10 mouse cellular contexts compared by ENCODE assay signal in the genomic region with DNA sequence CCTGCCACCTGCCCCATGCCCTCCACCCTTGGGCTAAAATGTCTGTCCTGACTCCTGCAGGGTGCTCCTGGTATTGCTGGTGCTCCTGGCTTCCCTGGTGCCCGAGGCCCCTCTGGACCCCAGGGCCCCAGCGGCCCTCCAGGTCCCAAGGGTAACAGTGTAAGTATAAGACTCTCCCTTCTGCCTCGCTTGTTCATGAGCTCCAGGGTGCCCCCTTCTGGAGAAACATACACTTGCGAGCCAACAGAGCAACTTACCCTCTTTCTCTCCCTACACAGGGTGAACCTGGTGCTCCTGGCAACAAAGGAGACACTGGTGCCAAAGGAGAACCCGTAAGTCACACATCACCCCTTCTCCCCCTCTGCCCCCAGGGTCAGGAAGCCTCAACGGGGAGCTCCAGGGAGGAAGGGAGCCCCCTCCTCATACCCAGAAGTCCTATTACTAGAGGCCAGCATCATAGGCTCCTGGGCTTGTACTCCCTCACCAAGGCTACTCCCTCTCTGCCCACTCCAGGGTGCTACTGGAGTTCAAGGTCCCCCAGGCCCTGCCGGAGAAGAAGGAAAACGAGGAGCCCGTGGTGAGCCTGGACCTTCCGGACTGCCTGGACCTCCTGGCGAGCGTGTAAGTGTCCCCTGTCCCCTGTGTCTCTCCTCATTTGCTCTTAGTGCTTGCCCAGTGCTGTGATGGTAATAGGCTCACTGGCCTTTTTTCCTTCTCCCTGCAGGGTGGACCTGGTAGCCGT. TPM values are rescaled to one million over a fixed set of nuclear protein-coding genes. Genes with fewer than 3 reads are reported as not detected.
DNase-seq lines count a peak whose midpoint lies in the region; ATAC-seq and TF ChIP-seq lines count a peak whose summit lies in the region.
"Had no signal": no experiment of that assay in that cellular context is flagged by ENCODE, and none has a peak within 500 bp of the region (broad histone marks: within the 10 kb centered on the region; RNA-seq: fewer than 3 reads in every experiment).

No protein-coding gene starts in this region.

- no peak for TF ChIP-seq POLR2A in bone marrow, adult 2 months (IDR thresholded peaks at IDR 0.05; ENCODE audit: borderline replicate concordance, control insufficient read depth, low read depth, low read length)
- TF ChIP-seq POLR2A in spleen, adult 2 months (IDR thresholded peaks at IDR 0.05; ENCODE audit: low read depth, low read length), result no peak

- no peaks in the 10 kb centered on the region for H3K9me3 ChIP-seq in heart, embryonic 10.5 days
- no peaks in the 10 kb centered on the region for H3K9me3 ChIP-seq in heart, embryonic 14.5 days (ENCODE audit: control insufficient read depth, low read length)
- no peaks in the 10 kb centered on the region for H3K9me3 ChIP-seq in midbrain, embryonic 15.5 days
- H3K9me3 ChIP-seq: embryonic facial prominence, embryonic 12.5 days; megakaryocyte, embryonic 14.5 days had no signal

- H3K36me3 ChIP-seq in heart, embryonic 10.5 days, result peaks cover 36% of the 10 kb centered on the region
- peaks cover 62% of the 10 kb centered on the region; the same call in 1 of the 2 replicates for H3K36me3 ChIP-seq in heart, embryonic 14.5 days (ENCODE audit: control insufficient read depth, insufficient read depth, low read length)
- no peaks in the 10 kb centered on the region for H3K36me3 ChIP-seq in spleen, adult 2 months (ENCODE audit: control insufficient read depth, insufficient read depth, low read length)
- no peaks in the 10 kb centered on the region for H3K36me3 ChIP-seq in midbrain, embryonic 15.5 days (replicated peaks)

- H3K4me1 ChIP-seq in heart, embryonic 10.5 days, result peaks cover 10% of the 10 kb centered on the region
- H3K4me1 ChIP-seq in bone marrow, adult 2 months (ENCODE audit: control insufficient read depth, insufficient read depth, low read length), result peaks cover 2% of the 10 kb centered on the region; the same call in 1 of the 2 replicates
- peaks cover 0 to 2% of the 10 kb centered on the region in 2 experiments; a peak in 1 of 4 replicates for H3K4me1 ChIP-seq in heart, embryonic 14.5 days (ENCODE audit: control insufficient read depth in 2 of 2, insufficient read depth in 2 of 2, low read length in 2 of 2)
- H3K4me1 ChIP-seq in spleen, adult 2 months (ENCODE audit: control insufficient read depth, insufficient read depth, insufficient read length), result no peaks in the 10 kb centered on the region; the same call in 1 of the 2 replicates
- H3K4me1 ChIP-seq in midbrain, embryonic 15.5 days, result peaks cover 6% of the 10 kb centered on the region

- peak; percentile 91 for DNase-seq in heart, adult 11 months
- DNase-seq in heart, embryonic 10.5 days (ENCODE audit: low spot score), result no peak
- peak; percentile 57 for DNase-seq in CD4-positive helper T cell, adult 2 months (ENCODE audit: low read depth, low spot score)
- peak; percentile 59 for DNase-seq in liver
- peak; percentile 9 to 18 for DNase-seq in spleen, adult 2 months (ENCODE audit: low read depth in 1 of 2, low spot score in 2 of 2)

- H3K27me3 ChIP-seq in heart, embryonic 10.5 days (ENCODE audit: insufficient read depth, poor library complexity, severe bottlenecking), result peaks cover 99% of the 10 kb centered on the region
- H3K27me3 ChIP-seq in heart, embryonic 14.5 days (ENCODE audit: control insufficient read depth, insufficient read depth, low read length), result peaks cover 40% of the 10 kb centered on the region
- no peaks in the 10 kb centered on the region; the same call in 1 of the 2 replicates for H3K27me3 ChIP-seq in spleen, adult 2 months (ENCODE audit: control insufficient read depth, insufficient read depth, low read length)
- peaks cover 24% of the 10 kb centered on the region for H3K27me3 ChIP-seq in midbrain, embryonic 15.5 days (replicated peaks)

- H3K4me3 ChIP-seq in heart, embryonic 10.5 days, result no peak overlapping the region
- H3K4me3 ChIP-seq in bone marrow, adult 2 months (replicated peaks; ENCODE audit: control insufficient read depth, low read depth, low read length), result no peak overlapping the region
- H3K4me3 ChIP-seq in heart, embryonic 14.5 days (ENCODE audit: control insufficient read depth in 1 of 2, insufficient read depth in 1 of 2, low read depth in 1 of 2, low read length in 2 of 2), result no peak overlapping the region
- no peak overlapping the region for H3K4me3 ChIP-seq in spleen, adult 2 months (ENCODE audit: extremely low read depth, insufficient read depth, insufficient read length)
- H3K4me3 ChIP-seq in midbrain, embryonic 15.5 days, result no peak overlapping the region
- H3K4me3 ChIP-seq: embryonic facial prominence, embryonic 12.5 days; megakaryocyte, embryonic 14.5 days had no signal

- no peak overlapping the region; the same call in 1 of the 2 replicates for H3K9ac ChIP-seq in heart, embryonic 14.5 days (ENCODE audit: low read length)
- H3K9ac ChIP-seq in midbrain, embryonic 15.5 days, result no peak overlapping the region
- H3K9ac ChIP-seq: embryonic facial prominence, embryonic 12.5 days had no signal

- peak overlapping the region; percentile 2; the same call in 1 of the 2 replicates for H3K4me2 ChIP-seq in heart, embryonic 14.5 days (ENCODE audit: low read length)
- no peak overlapping the region for H3K4me2 ChIP-seq in midbrain, embryonic 15.5 days
- H3K4me2 ChIP-seq: embryonic facial prominence, embryonic 12.5 days had no signal

- H3K27ac ChIP-seq in heart, embryonic 10.5 days, result no peak overlapping the region
- H3K27ac ChIP-seq in bone marrow, adult 2 months (ENCODE audit: control insufficient read depth, insufficient read depth, low read depth, low read length, poor library complexity), result no peak overlapping the region
- H3K27ac ChIP-seq in heart, embryonic 14.5 days (replicated peaks in 1 of 2; ENCODE audit: control insufficient read depth in 1 of 2, insufficient read depth in 1 of 2, low read depth in 2 of 2, low read length in 2 of 2), result peak overlapping the region; percentile 23 to 38; a peak in 1 of 4 replicates
- H3K27ac ChIP-seq in spleen, adult 2 months (ENCODE audit: insufficient read depth, low read length), result no peak overlapping the region
- H3K27ac ChIP-seq in midbrain, embryonic 15.5 days, result no peak overlapping the region
- H3K27ac ChIP-seq: embryonic facial prominence, embryonic 12.5 days had no signal

- no peak for ATAC-seq in heart, embryonic 14.5 days (ENCODE audit: insufficient number of reproducible peaks, insufficient read depth, low FRiP score, low read depth)
- ATAC-seq in midbrain, embryonic 15.5 days (replicated peaks), result no peak

- 46% methylated on average over 13 of the region's 13 CpGs for WGBS in heart, embryonic 10.5 days
- WGBS in bone marrow, adult 2 months, result 44% methylated on average over 13 of the region's 13 CpGs
- WGBS in heart, embryonic 14.5 days, result 42% methylated on average over 13 of the region's 13 CpGs
- WGBS in spleen, adult 2 months, result 53% methylated on average over 13 of the region's 13 CpGs
- whole genome bisulfite sequencing in midbrain, embryonic 15.5 days, result 54% methylated on average over 13 of the region's 13 CpGs

- peak; percentile 54; the same call in 1 of the 2 replicates for TF ChIP-seq CTCF in bone marrow, adult 2 months (IDR thresholded peaks at IDR 0.05; ENCODE audit: control insufficient read depth, insufficient read depth, low read length)
- no peak; the same call in 1 of the 2 replicates for TF ChIP-seq CTCF in spleen, adult 2 months (IDR thresholded peaks at IDR 0.05; ENCODE audit: extremely low read depth, insufficient read depth, insufficient read length, insufficient replicate concordance)

RNA-seq across cellular contexts. Expression of a gene that starts 6.4 kb away (rescaled TPM):
- polyA plus RNA-seq in heart, embryonic 10.5 days (2016; fragmentation: Nextera tagmentation; extraction: Ambion mirVana), result 146 and 311 TPM in 2 replicates
- polyA plus RNA-seq in bone marrow, adult 2 months (2011; ENCODE audit: insufficient read depth, insufficient read length, low replicate concordance, missing spikeins), result 30.0 and 79.6 TPM in 2 replicates
- 447 and 511 TPM in 2 replicates for polyA plus RNA-seq in heart, embryonic 14.5 days (2014; fragmentation: Nextera tagmentation; extraction: Ambion mirVana)
- 24.2 and 24.7 TPM in 2 replicates for polyA plus RNA-seq in spleen, adult 2 months (2012; rRNA removed)
- 82.7 and 92.9 TPM in 2 replicates for polyA plus RNA-seq in midbrain, embryonic 15.5 days (2015; fragmentation: Nextera tagmentation; extraction: Ambion mirVana)

RNA-seq across cellular contexts. Expression of a gene that starts 24.9 kb away (rescaled TPM):
- polyA plus RNA-seq in heart, embryonic 10.5 days (2016; fragmentation: Nextera tagmentation; extraction: Ambion mirVana), result 0.22 TPM in 1 of 2 replicates, not detected in the other
- not detected in 2 replicates for polyA plus RNA-seq in bone marrow, adult 2 months (2011; ENCODE audit: insufficient read depth, insufficient read length, low replicate concordance, missing spikeins)
- 0.24 TPM in 2 replicates for polyA plus RNA-seq in heart, embryonic 14.5 days (2014; fragmentation: Nextera tagmentation; extraction: Ambion mirVana)
- not detected in 2 replicates for polyA plus RNA-seq in spleen, adult 2 months (2012; rRNA removed)
- not detected in 2 replicates for polyA plus RNA-seq in midbrain, embryonic 15.5 days (2015; fragmentation: Nextera tagmentation; extraction: Ambion mirVana)
- polyA plus RNA-seq: embryonic facial prominence, embryonic 12.5 days had no signal

RNA-seq across cellular contexts. Expression of a gene that starts 33.7 kb away (rescaled TPM):
- 12.5 and 25.8 TPM in 2 replicates for polyA plus RNA-seq in heart, embryonic 10.5 days (2016; fragmentation: Nextera tagmentation; extraction: Ambion mirVana)
- polyA plus RNA-seq in bone marrow, adult 2 months (2011; ENCODE audit: insufficient read depth, insufficient read length, low replicate concordance, missing spikeins), result not detected in 2 replicates
- 34.6 and 36.7 TPM in 2 replicates for polyA plus RNA-seq in heart, embryonic 14.5 days (2014; fragmentation: Nextera tagmentation; extraction: Ambion mirVana)
- polyA plus RNA-seq in spleen, adult 2 months (2012; rRNA removed), result 0.85 and 1.5 TPM in 2 replicates
- polyA plus RNA-seq in midbrain, embryonic 15.5 days (2015; fragmentation: Nextera tagmentation; extraction: Ambion mirVana), result not detected in 2 replicates

RNA-seq across cellular contexts. Expression of a gene that starts 48.4 kb away (rescaled TPM):
- polyA plus RNA-seq in heart, embryonic 10.5 days (2016; fragmentation: Nextera tagmentation; extraction: Ambion mirVana), result 8.5 and 12.5 TPM in 2 replicates
- 68.1 and 73.2 TPM in 2 replicates for polyA plus RNA-seq in bone marrow, adult 2 months (2011; ENCODE audit: insufficient read depth, insufficient read length, low replicate concordance, missing spikeins)
- 8.1 and 8.6 TPM in 2 replicates for polyA plus RNA-seq in heart, embryonic 14.5 days (2014; fragmentation: Nextera tagmentation; extraction: Ambion mirVana)
- polyA plus RNA-seq in spleen, adult 2 months (2012; rRNA removed), result 51.9 and 54.5 TPM in 2 replicates
- 20.5 and 22.2 TPM in 2 replicates for polyA plus RNA-seq in midbrain, embryonic 15.5 days (2015; fragmentation: Nextera tagmentation; extraction: Ambion mirVana)

Comparison
In these comparisons a context has a peak if more than half of its experiments do, and no peak if none do; other contexts are left out.
1. H3K27ac ChIP-seq: peak in heart, embryonic 14.5 days (2 of 2); none in heart, embryonic 10.5 days (single experiment), bone marrow, adult 2 months (single experiment), spleen, adult 2 months (single experiment) and midbrain, embryonic 15.5 days (single experiment).